Mouse (Mus musculus): ENCODE measurements around the gene Acap1.
A peak's percentile ranks its signal among the peaks of the same experiment; 100 is the strongest.

GRCm38 (mm10) chr11:69837952-69838713 is 57.2 kb downstream of the Acap1 start, which contains the start of gene Tmem256:
- TF ChIP-seq CTCF (IDR thresholded peaks at IDR 0.05; ENCODE audit: low read depth), result no peak
- TF ChIP-seq EP300 (IDR thresholded peaks at IDR 0.05; ENCODE audit: low read depth), result peak; percentile 74; the same call in 1 of the 2 replicates
